Mouse (Mus musculus) mouse trophoblast stem cell (cell line): ENCODE results near the gene Serpina3f.
"Not testable (repeated sequence)": the region's sequence is repeated elsewhere in the genome, so short reads cannot be mapped to it uniquely, and the experiment has no call there.

Experiments used
- in situ Hi-C, 2 experiments: fragments of 300-500 bp; cut with MseI, MboI; formaldehyde crosslinking; loops; 2 replicates in 1 of 2; 3 replicates in 1 of 2; pipeline ENCODE4 v1.15.1; 2025

The Serpina3f gene

DNA sequence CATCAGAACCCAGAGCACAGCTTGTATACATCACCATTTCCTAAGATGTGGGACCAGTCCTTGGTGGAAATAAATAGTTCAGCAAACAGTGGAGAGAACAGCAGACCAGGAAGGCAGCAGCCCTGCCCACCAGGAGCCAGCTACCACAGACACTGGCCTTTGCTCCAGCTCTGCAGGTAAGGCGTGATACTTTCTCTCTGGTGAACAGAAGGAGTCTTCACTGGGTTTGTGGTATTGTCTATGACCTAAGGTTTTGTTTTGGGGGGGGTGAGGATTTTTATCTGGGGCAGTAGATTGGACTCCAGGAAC is at the start of gene Serpina3f:
Gene Serpina3f, plus strand, starts transcription at position 100 of the 309 bp plus-strand sequence.
- in situ Hi-C loops, result no loop called here

DNA sequence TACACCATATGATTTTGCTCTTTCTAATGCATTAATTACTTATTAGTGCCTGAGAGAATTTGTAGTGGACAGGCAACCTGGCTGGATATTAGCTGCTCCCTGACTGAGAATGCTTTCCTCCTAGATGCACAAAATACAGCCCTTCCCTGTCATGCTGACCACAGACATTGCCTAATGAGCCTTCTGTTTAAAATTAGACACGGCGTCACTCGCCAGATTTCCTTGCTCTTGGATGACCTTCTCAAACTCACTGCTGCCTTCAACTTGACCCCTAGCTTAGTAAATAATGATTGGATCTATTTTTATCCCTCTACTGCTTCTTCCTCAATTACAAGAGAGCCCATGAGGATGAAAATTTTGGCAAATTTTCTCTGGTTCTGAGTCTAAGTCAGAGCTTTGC is 39.6 kb upstream of the Serpina3f start:
- in situ Hi-C loops, result no loop called here

DNA sequence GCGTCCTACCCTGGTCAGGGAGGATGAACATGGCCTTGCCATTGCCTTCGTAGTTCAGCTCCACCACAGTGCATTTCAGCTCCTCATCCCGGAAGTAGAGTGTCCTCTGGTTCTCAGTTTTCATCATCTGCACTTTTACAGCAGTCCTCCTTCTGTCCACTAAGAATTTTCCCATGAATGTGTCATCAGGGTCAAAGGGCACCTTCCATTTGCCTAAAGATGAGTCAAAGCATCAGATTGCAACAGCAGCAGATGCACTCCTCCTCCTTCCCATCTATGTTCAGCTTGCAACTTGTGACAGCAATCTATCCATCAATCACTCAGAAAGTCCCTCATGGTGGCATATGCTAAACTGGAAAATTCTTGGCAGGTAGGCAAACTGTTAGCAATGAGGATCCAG is 38.7 kb upstream of the Serpina3f start:
- in situ Hi-C loops, result no loop called here

DNA sequence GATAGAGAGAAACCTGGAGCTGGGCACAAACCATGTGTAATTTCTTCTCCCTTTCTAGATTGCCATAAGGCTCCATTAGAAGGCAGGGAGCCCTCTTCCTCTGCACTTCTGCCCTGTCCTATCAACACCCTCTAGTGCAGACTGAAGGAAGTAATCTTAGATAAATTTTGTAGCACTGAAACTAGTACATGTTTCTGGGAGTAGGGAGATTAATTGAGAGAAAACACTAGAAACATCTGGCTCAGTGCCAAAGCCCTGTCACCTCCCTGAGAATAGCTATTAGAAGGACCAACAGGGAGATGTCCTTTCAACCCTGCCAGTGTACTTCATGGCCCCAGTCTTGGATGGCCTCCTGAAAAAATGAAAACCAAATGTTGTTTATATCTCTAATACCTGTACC is 35.8 kb upstream of the Serpina3f start:
- in situ Hi-C loops, result no loop called here

DNA sequence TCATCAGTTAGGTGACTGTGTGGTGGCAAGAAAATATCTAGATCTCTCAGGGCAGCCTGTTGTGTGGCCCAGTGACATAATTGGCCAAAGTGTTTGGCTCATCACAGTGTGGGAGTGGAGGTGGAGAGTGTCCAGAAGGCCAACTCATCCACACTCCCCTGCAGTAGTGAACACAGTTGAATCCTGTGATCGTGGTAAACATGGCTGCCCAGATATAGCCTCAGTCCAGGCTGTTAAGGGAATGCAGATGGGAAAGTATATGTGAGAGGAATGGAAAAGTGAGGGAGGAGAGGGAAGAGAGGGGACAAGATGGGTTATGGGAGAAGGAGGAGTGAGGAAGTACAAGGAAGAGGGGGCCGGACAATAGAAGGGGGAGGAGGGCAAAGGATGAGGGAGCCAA is 35.4 kb upstream of the Serpina3f start:
- in situ Hi-C loops, result no loop called here

DNA sequence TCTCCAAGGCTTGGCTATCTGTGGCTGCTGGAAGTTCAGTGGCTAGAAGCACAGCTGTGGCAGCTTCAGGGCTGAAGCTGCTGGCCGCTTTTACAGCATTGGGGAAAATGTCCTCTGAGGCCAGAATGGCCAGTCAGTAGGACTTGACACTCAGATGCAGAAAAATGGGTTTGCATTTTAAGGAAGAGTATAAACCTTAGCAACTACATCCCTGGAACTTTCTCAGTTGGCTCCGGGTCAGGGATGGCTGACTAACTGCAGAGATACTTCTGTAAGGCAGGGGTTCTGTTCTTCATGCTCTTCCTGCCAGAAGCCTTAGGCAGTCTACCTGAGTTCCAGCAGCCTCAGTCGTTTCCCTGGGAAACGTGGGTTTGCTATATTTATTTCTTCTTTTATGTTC is 29.3 kb upstream of the Serpina3f start:
- in situ Hi-C loops, result no loop called here

DNA sequence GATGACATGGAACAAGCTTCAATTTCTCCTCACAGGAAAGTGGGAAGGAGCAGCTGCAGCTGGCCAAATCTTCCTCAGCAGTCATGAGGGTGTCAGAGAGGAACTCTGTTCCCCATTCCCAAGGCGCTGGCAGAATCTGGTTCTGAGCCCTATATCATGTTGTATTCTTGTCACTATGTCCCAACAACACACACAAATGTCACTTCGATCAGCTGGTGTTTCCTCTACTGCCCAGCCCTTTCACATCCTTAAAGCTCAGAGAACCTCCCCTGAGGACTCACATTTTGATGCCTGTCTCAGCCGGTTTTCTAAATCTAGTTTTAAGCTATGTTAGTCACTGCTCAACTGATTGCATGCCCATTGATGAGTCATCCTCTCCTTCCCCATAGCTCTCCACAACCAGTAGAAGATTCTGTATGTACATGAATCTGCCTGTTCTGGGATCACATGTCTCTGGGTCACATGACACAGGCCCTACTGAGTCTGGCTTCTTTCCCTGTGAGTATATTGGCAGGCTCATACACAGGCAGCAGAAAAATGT is 28.2 kb upstream of the Serpina3f start:
- in situ Hi-C loops, result no loop called here

DNA sequence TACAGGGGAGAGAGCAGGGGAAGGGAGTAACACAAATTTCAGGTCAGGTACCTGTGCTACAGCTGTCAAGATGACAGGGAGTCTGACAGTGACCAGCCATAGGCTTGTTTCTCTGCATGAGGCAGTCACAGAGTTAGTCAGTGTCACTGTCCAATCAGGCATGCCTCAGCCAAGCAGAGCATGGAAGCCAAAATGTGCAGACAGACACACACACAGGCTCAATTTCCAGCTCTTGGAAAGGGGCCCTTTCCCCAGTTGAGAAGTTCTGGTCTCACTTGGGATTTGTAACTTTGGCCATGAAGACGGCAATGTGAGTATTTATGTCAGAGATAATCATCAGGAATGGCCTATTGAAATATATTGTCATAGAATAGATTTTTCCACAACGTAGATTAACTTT is 25.1 kb upstream of the Serpina3f start:
- in situ Hi-C loops, result no loop called here

DNA sequence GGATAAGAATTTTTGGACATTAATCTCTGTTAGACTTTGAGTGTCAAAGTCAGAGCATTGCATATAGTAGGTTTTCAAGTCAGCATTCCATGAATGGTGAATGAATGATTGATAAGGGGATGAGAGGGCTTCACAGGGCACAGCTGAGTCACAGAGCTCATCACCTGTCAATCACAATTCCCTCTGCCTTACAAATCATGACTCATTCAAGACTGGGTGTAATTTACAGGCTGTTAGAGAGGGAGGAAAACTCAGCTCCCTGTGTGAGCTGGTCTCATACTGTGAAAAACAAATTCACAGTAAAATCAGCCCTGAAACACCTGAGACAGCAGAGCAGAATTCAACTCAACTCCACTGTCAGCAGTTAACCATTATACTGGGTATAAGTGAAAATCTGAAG is 23.5 kb upstream of the Serpina3f start:
- in situ Hi-C loops, result no loop called here

DNA sequence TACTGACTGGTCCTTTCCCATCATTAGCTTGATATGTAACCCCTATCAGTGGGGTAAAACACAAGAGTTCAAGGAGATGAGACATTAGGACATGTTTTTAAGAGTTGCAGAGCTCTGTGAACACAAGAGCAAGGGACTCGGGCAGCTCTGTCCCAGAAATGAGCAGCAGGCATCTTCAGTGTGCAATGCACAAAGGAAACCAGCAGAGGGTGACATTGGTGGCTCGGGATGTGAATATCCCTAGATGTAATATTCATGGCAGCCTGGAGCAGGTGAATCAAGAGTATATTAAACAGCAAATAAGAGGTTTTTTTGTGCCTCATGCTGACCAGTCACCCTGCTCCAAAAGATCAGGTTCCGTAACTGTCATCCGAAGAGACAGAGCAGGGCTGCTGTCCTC is 5.2 kb upstream of the Serpina3f start:
- in situ Hi-C loops, result no loop called here

DNA sequence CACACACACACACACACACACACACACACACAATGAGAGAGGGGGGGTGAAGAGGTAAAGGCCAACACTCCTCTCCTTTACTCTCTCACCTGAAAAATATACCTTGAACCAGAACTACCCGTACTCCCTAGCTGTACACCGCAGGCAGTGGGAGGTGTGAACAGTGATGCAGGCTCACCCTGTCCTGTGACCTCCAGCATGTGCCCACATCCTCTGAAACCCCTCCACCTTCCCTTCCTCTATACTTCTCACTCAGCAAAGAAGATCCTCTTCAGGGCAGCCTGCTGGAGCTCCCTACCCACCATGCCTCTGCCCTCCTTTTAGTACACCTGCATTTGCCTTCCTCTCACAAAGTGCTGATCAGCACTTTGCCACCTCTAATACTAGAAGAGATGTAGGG is 4.5 kb upstream of the Serpina3f start:
- in situ Hi-C loops, result no loop called here

DNA sequence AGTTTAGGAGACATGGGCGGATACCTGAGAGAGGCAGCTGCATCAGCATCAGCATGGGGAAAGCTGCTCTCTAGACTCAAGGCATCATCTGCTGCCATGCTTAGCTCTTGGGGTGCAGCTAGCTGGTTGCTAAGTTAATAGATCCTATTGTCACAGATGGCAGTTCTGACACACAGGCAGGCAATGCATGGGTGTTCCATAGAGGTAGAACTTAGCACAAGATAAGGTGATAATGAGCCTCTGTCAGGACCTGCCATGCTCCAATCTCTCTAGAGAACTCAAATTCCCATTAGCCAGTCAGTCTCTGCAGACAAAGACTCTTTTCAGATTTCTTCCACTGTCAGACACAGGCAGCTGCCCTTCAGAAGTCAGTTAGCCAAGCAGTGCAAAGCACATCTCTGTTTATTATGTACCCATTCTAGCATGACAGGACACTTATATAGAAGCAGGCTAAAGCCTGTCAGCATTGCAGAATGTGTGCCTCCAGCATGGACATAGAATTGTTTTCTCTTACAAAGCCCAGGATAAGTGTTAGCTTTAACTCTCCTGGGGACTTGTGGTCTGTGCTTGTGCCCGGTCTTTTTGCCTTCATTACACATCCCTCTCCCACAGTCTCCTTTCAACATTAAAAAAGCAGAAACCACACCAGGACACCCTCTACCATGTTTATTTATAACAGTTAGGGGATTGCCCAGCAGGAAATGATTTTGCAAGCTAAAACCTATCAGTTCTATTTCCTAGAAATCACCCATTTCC is 477 bp upstream of the Serpina3f start:
- in situ Hi-C loops, result no loop called here

DNA sequence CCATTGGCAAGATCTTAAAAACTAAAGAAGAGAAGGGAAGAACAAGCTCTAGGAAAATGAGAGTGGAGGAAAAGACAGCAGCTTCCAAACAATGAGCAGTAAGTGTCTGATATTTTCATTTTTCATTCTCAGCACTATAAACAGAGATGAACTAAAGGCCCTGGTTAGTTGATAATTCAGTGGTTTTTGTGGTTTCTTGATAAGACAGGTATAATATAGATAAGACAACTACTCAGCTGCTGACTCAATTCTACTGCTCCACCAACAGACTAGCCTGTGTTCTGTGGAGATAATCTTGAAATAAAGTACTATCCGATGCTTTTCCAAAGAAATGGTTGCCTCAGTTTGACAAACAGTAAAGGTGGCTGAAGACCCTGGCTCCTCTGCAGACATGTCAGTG is 905 bp downstream of the Serpina3f start:
- in situ Hi-C loops, result no loop called here

DNA sequence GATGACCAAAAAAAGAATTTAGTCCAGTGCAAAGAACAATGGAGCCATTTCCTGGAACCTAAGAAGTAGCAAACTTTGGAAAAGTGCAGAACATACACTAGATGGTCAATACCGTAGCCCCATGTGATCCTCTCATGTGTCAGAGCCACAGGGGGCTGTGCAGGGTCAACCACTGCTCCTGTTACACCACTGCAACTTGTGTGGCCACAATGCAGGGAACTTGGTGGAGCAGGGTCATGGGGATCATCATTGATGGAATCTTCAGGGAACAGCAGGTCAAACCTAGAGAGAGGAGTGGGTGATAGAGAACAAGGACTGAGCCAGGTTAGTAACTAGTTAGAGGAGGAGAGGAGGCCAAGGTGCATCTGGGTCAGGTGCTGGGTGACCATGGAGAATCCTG is 7.3 kb downstream of the Serpina3f start:
- in situ Hi-C loops, result no loop called here

DNA sequence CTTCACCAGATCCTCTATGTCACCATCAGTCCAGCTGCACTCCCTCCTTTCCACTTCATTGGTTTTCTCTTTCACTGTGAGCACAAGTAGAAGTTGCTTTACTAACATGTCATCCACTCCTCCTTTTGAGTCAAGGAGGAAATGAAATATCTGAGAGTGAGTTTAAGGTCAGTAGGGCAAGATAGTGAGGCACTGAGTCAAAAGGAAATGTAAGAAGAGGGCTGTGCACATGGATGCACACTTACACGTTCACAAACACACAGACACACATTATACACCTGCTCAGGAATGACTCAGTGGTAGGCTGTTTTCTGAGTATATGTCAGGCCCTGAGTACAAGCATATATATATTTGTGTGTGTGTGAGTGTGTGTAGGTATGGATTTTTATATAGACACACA is 9.3 kb downstream of the Serpina3f start:
- in situ Hi-C loops, result no loop called here

DNA sequence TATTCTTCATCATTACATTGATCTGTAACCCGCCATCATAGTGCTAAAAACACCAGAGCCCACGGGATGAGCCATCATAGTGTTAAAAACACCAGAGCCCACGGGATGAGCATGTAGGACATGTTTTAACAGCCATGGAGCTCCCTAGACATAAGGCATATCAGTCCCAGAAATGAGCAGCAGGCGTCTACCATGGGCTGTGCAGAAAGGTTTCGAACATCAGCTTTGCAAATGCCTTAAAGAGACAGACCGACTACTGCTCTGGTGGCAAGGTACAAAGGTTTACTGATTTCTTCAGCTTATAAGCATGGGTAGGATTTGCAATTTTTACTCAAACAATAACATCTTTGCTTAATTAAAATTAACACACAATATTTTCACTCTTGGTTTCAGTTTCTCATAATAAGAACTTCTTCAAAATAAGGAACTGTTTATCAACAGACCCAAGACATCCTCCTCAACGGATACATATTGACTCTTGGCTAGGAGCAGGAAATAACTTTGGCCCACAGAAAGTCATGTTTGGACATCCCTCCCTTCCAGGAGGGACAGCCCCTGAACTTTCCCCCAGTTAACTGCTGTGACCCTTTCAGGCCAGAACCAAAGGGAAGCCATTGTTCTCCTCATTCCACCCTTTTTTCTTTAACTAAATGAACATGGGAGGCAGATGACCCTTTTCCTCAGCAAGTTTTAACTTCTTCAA is 10.4 kb downstream of the Serpina3f start:
- in situ Hi-C loops, result no loop called here

DNA sequence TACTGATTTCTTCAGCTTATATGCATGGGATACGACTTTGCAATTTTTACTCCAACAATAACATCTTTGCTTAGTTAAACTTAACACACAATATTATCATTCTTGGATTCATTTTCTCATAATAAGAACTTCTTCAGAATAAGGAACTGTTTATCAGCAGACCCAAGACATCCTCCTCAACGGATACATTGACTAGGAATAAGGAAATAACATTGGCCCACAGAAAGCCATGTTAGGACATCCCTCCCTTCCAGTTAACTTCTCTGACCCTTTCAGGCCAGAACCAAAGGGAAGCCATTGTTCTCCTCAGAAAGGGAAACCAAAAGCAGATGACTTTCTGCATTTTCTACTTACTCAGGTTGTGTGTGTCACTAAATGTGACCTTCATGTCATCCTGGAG is 16.4 kb downstream of the Serpina3f start:
- in situ Hi-C loops, result no loop called here

DNA sequence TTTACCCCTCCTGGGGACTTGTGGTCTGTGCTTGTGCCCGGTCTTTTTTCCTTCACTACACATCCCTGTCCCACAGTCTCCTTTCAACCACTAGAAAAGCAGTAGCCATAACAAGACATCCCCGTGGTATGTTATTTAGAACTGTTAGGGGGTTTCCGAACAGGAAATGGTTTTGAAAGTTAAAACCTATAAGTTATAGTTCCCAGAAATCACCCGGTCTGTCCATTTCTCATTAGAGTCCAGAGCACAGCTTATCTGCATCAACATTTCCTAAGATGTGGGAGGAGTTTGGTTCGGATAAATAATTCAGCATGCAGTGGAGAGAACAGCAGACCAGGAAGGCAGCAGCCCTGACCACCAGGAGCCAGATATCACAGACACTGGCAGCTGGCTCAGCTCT is 21.6 kb downstream of the Serpina3f start, which contains the start of gene Serpina3g:
Gene Serpina3g, plus strand, starts transcription at position 331 of the 400 bp plus-strand sequence.
- in situ Hi-C loops, result no loop called here

DNA sequence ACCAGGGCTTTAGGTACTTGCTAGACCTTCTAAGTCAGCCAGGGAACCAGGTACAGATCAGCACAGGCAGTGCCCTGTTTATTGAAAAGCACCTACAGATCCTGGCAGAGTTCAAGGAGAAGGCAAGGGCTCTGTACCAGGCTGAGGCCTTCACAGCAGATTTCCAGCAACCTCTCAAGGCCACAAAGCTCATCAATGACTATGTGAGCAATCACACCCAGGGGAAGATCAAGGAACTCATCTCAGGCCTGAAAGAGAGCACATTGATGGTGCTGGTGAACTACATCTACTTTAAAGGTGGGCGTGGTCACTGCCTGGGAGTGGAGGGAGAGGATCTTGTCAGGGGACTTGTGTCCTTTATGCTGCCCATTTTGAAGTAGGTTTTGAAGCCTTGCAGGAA is 23.7 kb downstream of the Serpina3f start:
- in situ Hi-C loops, result not testable (repeated sequence)

DNA sequence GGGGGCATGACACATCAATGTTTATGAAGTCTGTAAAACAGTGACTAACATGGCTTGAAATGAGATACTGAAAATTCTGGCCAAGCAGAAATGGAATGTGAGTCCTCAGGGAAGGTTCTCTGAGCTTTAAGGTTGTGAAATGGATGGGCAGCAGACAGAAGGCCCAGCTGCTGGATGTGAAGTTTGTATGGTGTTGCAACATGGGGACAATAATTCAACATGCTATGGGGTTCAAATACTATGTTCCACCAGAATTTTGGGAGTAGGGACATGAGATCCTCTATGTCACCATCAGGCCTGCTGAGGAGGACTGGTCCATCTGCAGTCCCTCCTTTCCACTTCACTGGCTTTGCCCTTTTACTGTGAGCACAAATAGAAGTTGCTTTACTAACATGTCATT is 29.0 kb downstream of the Serpina3f start:
- in situ Hi-C loops, result no loop called here

DNA sequence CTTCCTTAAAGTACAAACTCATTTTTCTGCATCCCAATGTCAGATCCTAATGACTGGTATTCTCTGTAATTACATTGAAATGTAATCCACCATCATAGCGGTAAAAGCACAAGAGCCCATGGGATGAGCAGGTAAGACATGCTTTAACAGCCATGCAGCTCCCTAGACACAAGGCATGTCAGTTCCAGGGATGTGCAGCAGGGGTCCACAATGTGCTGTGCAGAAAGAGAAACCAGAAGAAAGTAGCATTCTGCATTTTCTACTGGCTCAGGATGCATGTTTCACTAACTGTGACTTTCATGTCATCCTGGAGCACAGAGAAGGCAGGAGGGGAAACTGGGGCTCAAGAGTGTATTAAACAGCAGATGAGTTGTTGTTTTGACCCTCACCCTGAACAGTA is 30.7 kb downstream of the Serpina3f start:
- in situ Hi-C loops, result no loop called here

DNA sequence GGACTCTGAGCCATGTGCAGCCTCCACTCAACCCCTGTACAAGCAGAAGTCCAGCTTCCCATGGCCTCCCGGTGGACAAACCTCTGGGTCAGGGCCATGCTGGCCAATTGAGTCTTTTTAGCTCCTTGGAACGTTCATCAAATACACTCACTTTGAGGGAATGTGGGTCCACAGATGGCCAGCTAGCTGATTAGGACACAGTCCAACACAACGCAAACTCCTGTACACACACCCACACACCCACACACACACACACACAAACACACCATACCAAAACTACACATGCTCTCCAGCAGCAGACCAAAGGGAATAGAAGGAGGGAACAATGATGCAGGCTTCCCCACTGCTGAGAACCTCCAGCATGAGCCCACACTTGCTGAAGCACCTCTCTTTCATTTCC is 31.3 kb downstream of the Serpina3f start:
- in situ Hi-C loops, result no loop called here

DNA sequence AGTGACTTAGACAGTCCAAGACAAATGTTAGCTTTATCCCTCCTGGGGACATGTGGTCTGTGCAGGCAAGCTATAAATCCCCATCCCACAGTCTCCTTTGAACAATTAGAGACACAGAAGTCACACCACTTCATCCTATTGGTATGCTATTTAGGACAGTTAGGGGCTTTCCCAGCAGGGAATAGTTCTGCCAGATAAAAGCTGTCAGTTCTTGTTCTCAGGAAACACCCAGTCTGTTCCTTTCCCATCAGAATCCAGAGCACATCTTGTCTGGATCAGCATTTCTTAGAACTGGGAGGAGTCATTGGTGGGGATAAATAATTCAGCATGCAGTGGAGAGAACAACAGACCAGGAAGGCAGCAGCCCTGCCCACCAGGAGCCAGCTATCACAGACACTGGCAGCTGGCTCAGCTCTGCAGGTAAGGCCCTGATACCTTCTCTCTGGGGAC is 33.2 kb downstream of the Serpina3f start:
- in situ Hi-C loops, result no loop called here
